Mouse (Mus musculus) heart, adult 8-10 months (tissue): Measurements from ENCODE around the gene Lrrc10b. TPM values are rescaled to one million over a fixed set of nuclear protein-coding genes. Genes with fewer than 3 reads are reported as not detected.
A peak's percentile ranks its signal among the peaks of the same experiment; 100 is the strongest.

Source experiments
- DNase-seq: peaks from one replicate; pipeline ENCODE4 v3.0.0; 2022; ENCODE audit warnings: low spot score
- total RNA-seq, 4 experiments: library from RNA; stranded (reverse); gene quantifications; 2 replicates each; pipeline ENCODE4 v1.2.4; 2022

The Lrrc10b gene
- 1 to 10 TPM in 2 of 4 experiments, under 1 TPM in 2; 0.38 to 6.4 (median 1.9) TPM for total RNA-seq

- DNase-seq, result no peak
Observed at GRCm38 (mm10) chr19:10456752-10457483, at the start of gene Lrrc10b. Gene Lrrc10b (minus strand): TSS chr19:10457473.

DNA sequence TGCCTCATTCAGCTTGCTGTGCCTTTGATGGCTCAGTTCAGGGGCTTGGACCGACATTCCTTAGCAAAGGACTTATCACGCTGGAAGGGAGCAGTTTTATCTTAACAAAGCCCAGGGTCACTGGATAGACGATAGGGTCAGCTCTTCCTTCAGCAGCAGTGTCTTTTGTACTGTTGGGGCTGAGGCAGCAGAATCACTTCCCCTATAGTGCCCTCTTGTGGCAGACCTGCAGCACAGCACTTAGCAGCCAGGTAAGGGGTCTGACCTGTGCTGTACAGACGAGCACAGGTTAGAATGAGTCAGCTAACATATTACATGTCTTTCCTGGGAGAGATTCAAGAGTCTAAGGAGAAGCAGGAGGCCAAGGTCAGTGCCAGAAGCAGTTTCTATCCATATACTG lies 45.3 kb upstream of the Lrrc10b start:
- no peak for DNase-seq

DNA sequence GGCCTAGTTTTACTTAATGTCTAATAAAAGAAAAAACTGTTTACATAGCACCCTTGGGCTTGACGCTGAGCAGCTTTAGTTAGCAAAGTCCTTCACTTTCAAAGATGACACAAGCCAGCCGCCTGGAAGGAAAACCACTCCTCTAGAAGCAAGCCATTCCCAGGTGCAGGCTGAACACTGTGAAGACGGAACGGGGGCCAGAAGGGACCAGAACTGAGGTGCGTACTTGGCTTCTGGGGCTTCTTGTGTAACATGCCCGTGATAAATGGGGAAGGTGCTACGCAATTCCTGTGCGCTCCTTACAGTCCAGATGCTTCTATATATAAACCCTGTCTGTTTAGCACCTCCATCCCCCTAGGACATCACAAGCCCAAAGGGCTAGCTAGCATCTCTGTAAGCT lies 43.3 kb upstream of the Lrrc10b start:
- DNase-seq, result no peak

GRCm38 (mm10) chr19:10497512-10498160 lies 40.4 kb upstream of the Lrrc10b start:
- no peak for DNase-seq

DNA sequence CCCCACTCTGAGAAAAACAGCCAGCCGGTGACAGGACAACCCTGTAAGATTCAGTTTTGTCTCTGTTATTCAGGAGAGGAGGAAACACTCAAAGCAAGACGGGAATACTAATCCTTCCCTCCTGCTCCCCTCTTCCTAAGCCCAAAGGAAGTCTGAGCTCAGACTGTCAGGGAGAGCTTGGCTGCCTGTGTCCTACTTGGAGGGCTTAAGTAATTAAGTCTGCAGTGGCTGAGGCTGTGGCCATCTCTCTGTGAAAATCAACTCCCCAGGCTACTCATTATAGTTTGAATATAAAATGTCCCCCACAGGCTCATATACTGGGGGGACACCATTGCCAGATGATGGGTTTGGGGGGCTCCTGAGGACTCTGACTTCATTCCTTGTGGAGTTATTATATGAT lies 39.7 kb upstream of the Lrrc10b start:
- DNase-seq, result no peak

GRCm38 (mm10) chr19:10495670-10496069 lies 38.4 kb upstream of the Lrrc10b start:
- no peak for DNase-seq

- peak; percentile 50 for DNase-seq
Observed at GRCm38 (mm10) chr19:10486264-10486738, 29.0 kb upstream of the Lrrc10b start.

DNA sequence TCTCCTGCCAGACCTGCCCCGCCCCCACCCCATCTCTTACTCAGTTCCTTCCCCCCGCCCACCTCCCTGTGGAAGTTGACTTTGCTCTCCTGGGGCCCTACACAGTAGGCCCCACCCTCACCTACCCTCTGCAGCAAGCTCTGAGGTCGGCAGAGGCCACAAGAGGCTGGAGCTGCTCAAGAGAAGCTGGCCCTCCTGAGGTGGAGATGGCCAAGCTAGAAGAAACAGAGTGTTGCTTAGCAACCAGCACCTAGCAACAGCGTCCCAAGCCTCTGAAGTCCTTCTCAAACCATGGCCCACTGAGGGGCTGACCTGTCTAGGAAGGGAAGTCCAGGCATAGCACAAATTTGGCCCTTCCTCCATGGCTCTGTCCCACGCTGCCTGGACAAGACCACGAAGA lies 25.4 kb upstream of the Lrrc10b start, which contains the start of gene Ppp1r32:
Gene Ppp1r32, minus strand, starts transcription at position 226 of the 400 bp plus-strand sequence.
- no peak for DNase-seq

DNA sequence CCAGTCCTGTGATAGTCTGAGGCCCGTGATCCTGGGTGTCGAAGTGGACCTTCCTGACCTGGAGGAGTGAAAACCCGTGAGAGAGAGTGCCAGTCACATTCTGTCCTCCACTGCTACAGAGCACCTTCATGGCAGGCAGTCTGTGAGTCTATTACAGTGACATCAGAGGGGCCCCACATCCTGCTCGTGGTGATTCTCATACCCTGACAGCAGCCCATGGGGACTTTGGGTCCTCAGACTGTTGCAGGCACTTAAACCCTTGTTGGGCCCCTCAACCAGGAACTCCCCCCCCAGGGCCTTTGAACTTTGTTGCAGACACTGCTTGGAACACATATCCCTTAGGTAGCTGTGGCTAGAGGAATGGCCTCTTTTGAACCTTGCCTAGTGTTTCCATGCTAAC lies 22.3 kb upstream of the Lrrc10b start:
- no peak for DNase-seq

DNA sequence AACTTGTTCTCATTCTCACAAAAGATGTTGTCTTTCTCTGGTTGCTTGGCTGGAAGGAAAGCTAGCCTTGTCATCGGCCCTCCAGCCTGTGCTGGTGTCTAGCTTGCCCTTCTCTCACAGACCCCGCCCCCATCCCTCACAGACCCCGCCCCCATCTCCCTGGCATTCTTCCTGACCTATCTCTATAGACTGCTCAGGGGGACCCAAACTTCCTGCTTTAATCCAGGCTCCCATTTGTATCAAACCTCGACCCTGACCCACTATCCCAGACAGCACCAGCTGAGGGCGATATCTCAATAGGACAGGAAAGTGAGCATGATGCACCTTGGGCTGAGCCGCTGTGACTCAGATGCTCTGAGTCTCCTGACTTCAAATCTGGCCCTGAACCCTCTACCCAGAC lies 16.5 kb upstream of the Lrrc10b start:
- no peak for DNase-seq

DNA sequence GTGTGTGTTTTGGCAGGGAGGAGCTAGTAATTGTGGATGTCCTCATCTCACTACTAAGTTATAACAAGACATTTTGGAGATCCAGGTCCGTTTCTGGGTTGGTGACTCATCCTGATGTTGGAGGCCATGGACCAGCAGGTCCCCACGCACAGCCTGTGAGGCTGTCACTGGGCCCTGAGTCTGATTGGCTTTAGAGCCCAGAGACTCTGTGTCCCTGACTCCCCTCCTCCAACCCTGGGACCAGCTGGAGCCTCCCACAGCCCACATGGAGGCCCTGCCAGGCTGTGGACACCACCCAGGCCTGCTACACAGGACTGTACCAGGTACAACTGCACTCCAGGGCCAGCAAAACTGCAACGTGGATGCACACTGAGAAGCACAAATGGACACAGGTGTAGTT lies 15.7 kb upstream of the Lrrc10b start:
- DNase-seq, result no peak

DNA sequence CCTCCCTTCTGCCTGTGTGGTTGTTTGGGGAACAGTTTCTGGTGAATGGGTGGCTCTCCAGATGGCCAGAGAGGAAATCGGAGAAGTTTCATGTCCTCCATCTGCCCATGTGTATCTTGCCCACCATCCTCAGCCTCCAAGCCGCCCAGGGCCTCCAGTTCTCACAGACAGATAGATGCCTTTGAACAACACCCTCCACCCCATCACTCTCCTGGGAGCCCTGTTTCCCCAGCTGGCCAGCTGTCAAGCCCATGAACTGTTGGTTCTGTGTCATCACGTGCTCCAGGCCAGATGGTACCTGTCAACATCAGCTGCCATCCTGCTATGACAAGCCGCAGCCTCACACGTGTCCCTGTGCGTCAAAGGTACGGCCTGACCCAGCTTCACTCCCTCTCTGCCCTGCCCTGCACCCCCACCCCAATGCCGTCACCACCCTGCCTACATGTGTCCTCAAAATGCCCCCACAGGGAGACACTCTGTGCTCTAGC lies 11.9 kb upstream of the Lrrc10b start:
- DNase-seq, result peak; percentile 25

GRCm38 (mm10) chr19:10464427-10464826 lies 7.2 kb upstream of the Lrrc10b start:
- no peak for DNase-seq

- DNase-seq, result no peak
Observed at GRCm38 (mm10) chr19:10461584-10461983, 4.3 kb upstream of the Lrrc10b start.

- DNase-seq, result no peak
Observed at GRCm38 (mm10) chr19:10459907-10460306, 2.6 kb upstream of the Lrrc10b start.

GRCm38 (mm10) chr19:10458096-10458495 lies 823 bp upstream of the Lrrc10b start:
- DNase-seq, result peak; percentile 48

DNA sequence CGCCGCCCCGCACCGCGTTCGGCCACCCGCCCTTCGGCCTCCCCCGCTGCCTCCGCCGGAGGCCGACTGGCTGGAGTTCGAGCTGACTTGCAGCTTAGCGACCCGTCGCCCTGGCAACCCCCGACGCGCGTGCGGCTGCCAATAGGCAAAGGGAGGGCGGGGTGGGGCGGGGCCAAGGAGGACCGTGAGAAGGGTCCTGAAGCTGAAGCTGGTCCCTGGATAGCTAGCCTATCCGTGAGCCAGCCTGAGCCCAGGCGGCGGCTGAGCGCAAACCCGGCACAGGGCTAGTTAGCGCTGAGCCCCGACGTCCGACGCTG lies 169 bp upstream of the Lrrc10b start:
- DNase-seq, result no peak

DNA sequence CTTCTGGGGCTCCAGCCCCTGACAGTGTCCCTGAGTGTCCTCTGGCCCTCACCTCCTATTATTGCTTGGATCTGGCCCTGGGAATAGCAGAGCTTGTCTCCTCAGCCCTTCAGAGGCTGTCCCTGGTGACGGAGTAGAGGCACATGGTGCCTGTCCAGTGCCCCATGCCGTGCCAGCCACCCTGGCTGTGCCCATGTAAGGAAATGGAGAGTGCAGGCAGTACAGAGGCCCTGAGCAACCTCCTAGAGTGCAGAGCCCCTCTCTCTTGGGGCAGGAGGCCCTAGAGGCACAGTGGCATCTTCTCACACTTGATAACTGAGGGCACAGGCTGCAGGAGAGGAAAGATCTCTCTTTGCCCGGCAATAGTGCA lies 1.9 kb downstream of the Lrrc10b start:
- no peak for DNase-seq

DNA sequence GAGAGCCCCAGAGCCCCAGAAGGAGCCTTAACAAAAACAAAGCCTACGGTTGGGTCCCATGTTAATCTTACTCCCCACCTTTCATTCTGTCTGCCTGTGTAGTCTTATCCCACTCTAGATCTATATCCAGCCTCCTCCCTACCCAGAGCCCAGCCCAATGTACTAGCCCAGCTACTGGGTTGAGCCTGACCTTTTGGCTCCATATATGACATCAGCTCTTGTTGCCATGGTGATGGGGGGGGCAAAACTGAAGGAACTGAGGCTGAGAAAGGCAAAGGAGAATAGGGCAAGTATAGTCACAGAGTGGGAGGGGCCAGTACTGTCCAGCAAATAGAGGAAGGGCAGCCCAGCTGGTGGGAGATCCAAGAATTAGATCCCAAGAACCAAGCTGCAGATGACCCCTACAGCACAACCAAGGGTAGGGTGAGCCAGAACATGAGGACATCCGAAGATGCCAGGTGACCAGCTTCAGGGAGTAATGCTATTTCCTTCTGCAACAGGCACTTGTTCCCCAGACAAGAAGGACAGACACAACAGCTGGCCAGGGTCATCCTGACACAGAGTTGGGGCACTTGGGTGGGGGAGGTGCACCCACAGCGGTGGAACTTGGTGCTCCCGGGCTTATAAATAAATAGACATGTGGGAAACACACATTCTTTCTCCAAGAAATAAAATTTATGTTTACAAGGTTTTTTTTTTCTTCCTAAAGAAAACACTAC lies 2.4 kb downstream of the Lrrc10b start:
- DNase-seq, result no peak

- peak; percentile 73 for DNase-seq
Observed at GRCm38 (mm10) chr19:10449708-10450107, 7.6 kb downstream of the Lrrc10b start.

DNA sequence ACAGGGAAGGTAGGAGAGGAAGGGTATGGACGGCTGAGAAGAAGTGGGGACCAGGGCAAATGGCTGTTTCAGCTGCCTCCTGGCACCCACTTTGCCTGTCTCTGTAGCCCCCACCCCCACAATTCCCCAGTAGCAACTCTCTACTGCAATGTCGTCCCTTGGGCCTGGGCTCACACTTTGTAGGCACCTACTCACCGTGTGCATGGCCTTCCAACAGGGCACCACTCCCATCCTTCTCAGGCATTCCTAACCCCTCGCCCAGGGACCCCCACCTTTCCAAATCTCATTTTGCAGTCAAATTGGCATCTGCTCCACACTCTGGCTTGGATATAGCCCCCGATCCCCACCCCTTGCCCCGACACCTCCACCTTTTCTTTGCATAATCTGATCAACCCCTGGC lies 8.1 kb downstream of the Lrrc10b start:
- no peak for DNase-seq

DNA sequence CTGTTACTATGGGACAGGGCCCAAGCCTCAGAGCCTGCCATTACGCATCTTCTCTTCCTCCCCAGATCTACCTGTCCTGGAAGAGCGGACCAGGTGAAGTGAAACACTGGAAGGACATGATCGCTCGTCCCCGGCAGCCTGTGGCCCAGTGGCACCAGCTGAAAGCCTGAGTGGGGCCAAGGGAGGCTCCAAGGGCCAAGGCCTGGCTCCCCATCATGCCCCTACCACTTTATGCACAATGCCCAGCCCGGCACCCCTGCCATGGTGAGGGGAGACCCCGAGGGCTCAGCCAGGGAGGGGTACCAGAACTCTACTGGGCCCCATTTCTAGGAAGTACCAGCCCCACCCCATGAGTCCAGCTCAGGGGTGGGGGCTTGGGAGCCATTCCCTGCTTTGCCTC lies 9.0 kb downstream of the Lrrc10b start:
- DNase-seq, result no peak
